Mouse (Mus musculus): ENCODE data around the gene Meis2. TPM values are rescaled to one million over a fixed set of nuclear protein-coding genes. Genes with fewer than 3 reads are reported as not detected.

The Meis2 gene
- polyA plus RNA-seq, 1 experiment from 2014 or later, result 71.7 TPM

DNA sequence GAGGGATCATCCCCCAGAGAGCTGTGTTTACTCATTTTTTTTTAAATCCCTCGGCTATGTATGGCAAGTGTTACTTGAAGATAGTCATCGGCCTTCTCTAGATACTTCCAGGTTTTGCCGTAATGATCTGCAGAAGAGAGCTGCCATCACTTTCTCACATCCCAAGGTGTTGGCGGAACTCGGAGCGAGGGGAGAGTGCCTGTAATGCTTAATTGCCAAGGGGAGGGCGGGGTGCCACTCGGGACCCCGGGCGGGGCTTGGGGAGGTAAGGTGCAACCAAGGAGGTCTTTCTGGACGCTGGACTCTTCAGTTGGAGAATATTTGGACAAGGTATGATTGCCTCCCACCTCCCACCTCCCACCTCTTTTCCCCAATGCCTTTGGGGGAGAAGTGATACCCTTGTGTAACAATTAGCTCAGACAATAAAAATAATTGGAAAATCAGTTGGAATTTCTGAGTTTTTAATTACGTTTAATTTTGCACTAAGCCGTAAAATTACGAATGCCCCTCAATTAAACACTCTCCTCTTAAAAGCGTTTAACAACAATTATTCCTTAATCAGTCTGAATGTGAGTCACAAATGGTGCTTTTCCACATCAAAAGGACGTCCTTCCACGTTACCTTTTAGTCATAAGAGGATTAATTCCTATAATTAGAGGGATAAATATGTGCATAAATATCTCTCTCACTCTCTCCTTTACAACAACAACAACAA is 9.2 kb upstream of the Meis2 start:
- Histone ChIP-seq H3K4me1 (peaks cover 20% of the 10 kb centered on the region; the same call in 1 of the 2 replicates), H3K9ac (no peak overlapping the region; the same call in 1 of the 2 replicates), H3K4me3 (peak overlapping the region; percentile 34; the same call in 1 of the 2 replicates), H3K9me3 (no peaks in the 10 kb centered on the region), H3K27ac (peak overlapping the region; percentile 26; the same call in 1 of the 2 replicates), H3K4me2 (replicated peaks) (peak overlapping the region; percentile 54), H3K36me3 (no peaks in the 10 kb centered on the region), H3K27me3 (peaks cover 22% of the 10 kb centered on the region; the same call in 1 of the 2 replicates)
- 6% methylated on average over 17 of the region's 17 CpGs for WGBS
- no peak for ATAC-seq (ENCODE audit: insufficient number of reproducible peaks, insufficient read depth, low FRiP score, low TSS enrichment)

DNA sequence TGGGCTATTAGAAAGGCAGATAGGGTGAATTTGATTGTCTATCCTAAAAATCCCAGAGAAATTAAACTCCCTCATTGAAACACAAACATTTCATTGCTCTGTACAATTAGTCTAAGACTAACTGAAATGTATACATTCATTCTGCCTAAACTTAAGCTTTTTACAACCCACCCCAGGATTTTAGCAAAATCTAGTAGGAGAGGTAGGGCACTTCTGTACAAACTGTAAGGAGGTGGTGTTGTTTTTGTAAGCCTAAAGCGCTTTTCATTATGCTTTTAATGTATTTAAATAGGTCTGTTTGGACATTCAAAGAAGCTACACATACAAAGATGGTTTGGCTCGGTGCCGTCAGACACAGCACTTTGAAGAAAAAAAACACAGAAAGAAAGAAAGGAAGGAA is 8.4 kb upstream of the Meis2 start:
- peaks cover 22% of the 10 kb centered on the region; the same call in 1 of the 2 replicates for H3K27me3 ChIP-seq
- H3K9ac ChIP-seq, result no peak overlapping the region
- no peaks in the 10 kb centered on the region for H3K9me3 ChIP-seq
- 12% methylated on average over 3 of the region's 3 CpGs for WGBS
- H3K4me2 ChIP-seq (replicated peaks), result peak overlapping the region; percentile 54
- H3K4me3 ChIP-seq, result no peak overlapping the region
- peaks cover 24% of the 10 kb centered on the region; the same call in 1 of the 2 replicates for H3K4me1 ChIP-seq
- no peaks in the 10 kb centered on the region for H3K36me3 ChIP-seq
- no peak for ATAC-seq (ENCODE audit: insufficient number of reproducible peaks, insufficient read depth, low FRiP score, low TSS enrichment)
- H3K27ac ChIP-seq, result peak overlapping the region; percentile 60; the same call in 1 of the 2 replicates

DNA sequence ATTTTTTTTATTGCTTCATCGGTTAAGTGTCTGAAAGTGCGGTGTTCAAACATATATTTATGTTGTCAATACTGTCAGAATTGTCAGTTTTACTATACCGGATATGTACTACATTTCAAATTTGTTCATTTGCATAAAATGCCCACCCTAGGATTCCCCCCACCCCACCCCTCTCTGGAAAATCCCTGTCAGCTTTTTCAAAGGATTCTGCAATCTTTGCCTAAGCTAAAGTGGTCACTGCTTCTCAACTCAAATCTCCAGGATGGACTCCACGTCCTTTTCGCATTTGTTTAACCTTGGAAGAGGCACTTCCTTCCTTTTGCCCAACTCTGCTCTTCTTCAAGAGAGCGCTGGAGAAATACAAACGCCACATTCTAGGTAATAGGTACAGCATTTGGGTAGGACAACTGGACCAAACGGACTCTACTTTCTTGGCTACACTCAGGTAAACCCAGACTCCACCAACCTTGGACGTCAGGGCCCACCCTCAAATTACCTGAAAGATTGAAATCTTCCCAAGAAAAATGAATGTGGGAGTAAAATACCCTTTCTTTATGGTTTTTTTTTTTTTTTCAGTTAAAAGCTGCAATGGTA is 7.8 kb upstream of the Meis2 start:
- Histone ChIP-seq H3K4me2 (replicated peaks) (peak overlapping the region; percentile 63; the same call in 1 of the 2 replicates), H3K4me3 (no peak overlapping the region), H3K4me1 (peaks cover 24% of the 10 kb centered on the region; the same call in 1 of the 2 replicates), H3K9ac (no peak overlapping the region), H3K9me3 (no peaks in the 10 kb centered on the region), H3K36me3 (no peaks in the 10 kb centered on the region), H3K27me3 (peaks cover 22% of the 10 kb centered on the region; the same call in 1 of the 2 replicates), H3K27ac (no peak overlapping the region)
- ATAC-seq (ENCODE audit: insufficient number of reproducible peaks, insufficient read depth, low FRiP score, low TSS enrichment), result no peak
- 16% methylated on average over 9 of the region's 9 CpGs for WGBS

DNA sequence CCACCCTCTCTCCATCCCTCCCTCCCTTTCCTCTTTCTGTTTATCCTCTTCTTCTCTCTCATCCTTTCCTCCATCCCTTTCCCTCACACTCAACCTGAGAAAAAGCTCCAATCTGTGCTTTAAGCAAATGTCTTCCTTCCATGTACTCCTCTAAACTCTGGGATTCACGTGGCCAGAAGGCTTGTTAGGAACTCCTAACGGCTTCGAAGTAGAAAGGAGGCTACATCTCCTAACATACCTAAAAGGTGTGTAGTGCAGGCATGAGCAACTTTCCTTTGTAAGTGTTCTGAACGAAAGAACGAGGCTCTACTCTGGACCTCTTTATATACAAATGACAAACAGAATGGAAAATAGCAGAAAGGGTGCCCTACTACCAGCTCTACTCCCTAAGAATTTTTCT is 7.1 kb upstream of the Meis2 start:
- Histone ChIP-seq H3K4me1 (peaks cover 24% of the 10 kb centered on the region; the same call in 1 of the 2 replicates), H3K27me3 (peaks cover 22% of the 10 kb centered on the region; the same call in 1 of the 2 replicates)

DNA sequence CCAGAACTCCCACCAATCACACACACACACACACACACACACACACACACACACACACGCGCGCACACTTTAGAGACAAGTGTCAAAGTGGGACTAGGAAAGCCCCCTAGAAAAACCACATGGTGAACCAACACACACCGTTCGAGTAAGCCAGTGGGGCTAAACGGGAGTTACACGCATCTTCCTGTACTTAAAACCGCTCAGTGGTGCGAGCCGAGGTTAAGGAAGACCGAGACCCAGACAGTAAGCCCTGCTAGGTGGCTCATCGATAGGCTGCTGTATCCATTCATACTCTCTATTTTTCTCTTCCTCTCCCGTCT is 6.6 kb upstream of the Meis2 start:
- Histone ChIP-seq H3K4me3 (peak overlapping the region; percentile 76), H3K4me1 (peaks cover 24% of the 10 kb centered on the region; the same call in 1 of the 2 replicates), H3K27me3 (peaks cover 21% of the 10 kb centered on the region; the same call in 1 of the 2 replicates), H3K27ac (peak overlapping the region; percentile 48), H3K9me3 (no peaks in the 10 kb centered on the region), H3K36me3 (no peaks in the 10 kb centered on the region), H3K9ac (peak overlapping the region; percentile 47), H3K4me2 (replicated peaks) (peak overlapping the region; percentile 63)
- no peak for ATAC-seq (ENCODE audit: insufficient number of reproducible peaks, insufficient read depth, low FRiP score, low TSS enrichment)
- 2% methylated on average over 13 of the region's 13 CpGs for whole genome bisulfite sequencing

More for the DNA sequence above, 7.1 kb upstream of the Meis2 start:
- no peaks in the 10 kb centered on the region for H3K36me3 ChIP-seq
- no peaks in the 10 kb centered on the region for H3K9me3 ChIP-seq
- peak overlapping the region; percentile 48; the same call in 1 of the 2 replicates for H3K27ac ChIP-seq
- H3K4me3 ChIP-seq, result peak overlapping the region; percentile 76
- peak overlapping the region; percentile 47 for H3K9ac ChIP-seq
- ATAC-seq (ENCODE audit: insufficient number of reproducible peaks, insufficient read depth, low FRiP score, low TSS enrichment), result no peak
- H3K4me2 ChIP-seq (replicated peaks), result peak overlapping the region; percentile 63
- WGBS, result 6% methylated on average over 5 of the region's 5 CpGs

DNA sequence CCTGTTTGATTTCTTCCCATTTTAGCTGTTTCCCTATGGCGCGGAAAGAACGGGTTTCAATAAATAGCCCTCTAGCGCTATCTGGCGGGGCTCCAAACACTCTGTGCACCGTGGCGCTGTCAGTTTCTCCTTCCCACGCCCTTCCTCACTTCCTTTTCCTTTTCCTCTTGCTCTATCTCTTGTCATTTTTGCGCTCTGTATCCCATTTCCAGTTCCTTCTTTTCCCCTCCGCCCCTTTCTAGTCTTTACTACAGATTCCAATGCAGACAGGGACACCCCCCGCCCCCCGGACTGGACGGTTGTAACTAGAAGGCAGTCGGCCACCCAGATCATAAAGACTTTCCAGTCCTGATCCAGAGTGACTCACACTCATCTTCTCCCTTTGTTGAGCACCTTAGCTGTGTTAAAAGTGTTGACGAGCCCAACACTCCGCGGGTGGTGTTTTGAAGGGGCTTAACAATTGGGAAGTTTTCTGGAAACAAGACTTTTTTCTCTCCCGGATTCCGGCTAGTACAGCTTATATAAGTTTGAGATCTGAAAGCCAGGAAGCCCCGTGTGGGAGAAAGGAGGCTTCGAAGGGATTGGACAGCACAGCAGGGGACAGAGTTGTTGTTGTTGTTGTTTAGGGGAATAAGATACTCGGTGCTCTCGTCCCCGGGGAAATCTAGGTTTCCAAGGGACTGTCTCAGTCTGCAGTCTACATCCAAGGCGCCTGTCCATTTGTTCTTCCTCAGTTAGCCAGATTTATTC is 6.1 kb upstream of the Meis2 start:
- Histone ChIP-seq H3K27me3 (peaks cover 16% of the 10 kb centered on the region; the same call in 1 of the 2 replicates), H3K9me3 (no peaks in the 10 kb centered on the region), H3K27ac (peak overlapping the region; percentile 48), H3K9ac (peak overlapping the region; percentile 47), H3K4me3 (peak overlapping the region; percentile 76), H3K36me3 (no peaks in the 10 kb centered on the region), H3K4me2 (replicated peaks) (peak overlapping the region; percentile 63), H3K4me1 (peaks cover 24% of the 10 kb centered on the region; the same call in 1 of the 2 replicates)
- no peak for ATAC-seq (ENCODE audit: insufficient number of reproducible peaks, insufficient read depth, low FRiP score, low TSS enrichment)
- 2% methylated on average over 25 of the region's 25 CpGs for WGBS

DNA sequence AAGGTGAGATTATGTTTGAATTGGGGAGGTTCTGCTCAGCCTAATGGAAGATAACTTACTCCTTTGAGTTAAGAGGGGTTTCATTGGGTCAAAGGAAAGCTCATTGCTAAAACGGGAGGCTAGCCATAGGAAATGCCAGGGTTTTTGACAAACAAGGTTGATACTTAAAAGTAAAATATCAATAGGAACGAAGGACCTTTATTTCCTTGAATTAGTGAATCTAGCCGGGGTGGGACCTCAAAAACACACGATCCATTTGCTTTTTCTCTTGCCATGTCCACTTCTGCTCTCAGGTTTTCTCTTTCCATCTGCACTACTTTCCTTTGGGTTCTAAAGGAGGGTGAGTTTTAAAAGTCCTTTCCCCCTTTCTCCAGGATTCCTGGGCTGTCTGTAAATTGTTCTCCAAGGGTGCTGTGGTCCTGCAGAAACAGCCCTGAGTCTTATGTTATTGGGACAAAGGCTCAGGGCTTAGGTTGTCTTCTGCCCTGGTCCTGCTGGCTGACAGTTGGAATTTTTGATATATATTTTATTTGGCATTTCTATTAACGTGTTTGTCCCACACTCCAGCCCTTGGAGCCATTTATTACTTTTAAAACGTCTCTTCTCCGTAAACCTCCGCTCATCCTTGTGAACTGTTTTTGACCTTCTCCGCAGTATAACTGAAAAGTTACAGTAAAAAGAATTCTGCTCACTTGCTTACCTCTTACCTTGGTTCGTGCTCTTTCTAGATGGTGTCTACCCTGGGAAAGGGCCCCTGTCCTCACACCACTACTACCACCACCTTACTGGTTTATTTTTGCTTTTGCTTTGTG is 5.2 kb upstream of the Meis2 start:
- peak overlapping the region; percentile 12 for H3K9ac ChIP-seq
- H3K27me3 ChIP-seq, result peaks cover 15% of the 10 kb centered on the region; the same call in 1 of the 2 replicates
- 11% methylated on average over 10 of the region's 10 CpGs for WGBS
- no peak for ATAC-seq (ENCODE audit: insufficient number of reproducible peaks, insufficient read depth, low FRiP score, low TSS enrichment)
- H3K4me3 ChIP-seq, result peak overlapping the region; percentile 76
- H3K4me1 ChIP-seq, result peaks cover 23% of the 10 kb centered on the region; the same call in 1 of the 2 replicates
- no peaks in the 10 kb centered on the region for H3K36me3 ChIP-seq
- H3K27ac ChIP-seq, result peak overlapping the region; percentile 42; the same call in 1 of the 2 replicates
- H3K4me2 ChIP-seq (replicated peaks), result peak overlapping the region; percentile 63
- H3K9me3 ChIP-seq, result no peaks in the 10 kb centered on the region

DNA sequence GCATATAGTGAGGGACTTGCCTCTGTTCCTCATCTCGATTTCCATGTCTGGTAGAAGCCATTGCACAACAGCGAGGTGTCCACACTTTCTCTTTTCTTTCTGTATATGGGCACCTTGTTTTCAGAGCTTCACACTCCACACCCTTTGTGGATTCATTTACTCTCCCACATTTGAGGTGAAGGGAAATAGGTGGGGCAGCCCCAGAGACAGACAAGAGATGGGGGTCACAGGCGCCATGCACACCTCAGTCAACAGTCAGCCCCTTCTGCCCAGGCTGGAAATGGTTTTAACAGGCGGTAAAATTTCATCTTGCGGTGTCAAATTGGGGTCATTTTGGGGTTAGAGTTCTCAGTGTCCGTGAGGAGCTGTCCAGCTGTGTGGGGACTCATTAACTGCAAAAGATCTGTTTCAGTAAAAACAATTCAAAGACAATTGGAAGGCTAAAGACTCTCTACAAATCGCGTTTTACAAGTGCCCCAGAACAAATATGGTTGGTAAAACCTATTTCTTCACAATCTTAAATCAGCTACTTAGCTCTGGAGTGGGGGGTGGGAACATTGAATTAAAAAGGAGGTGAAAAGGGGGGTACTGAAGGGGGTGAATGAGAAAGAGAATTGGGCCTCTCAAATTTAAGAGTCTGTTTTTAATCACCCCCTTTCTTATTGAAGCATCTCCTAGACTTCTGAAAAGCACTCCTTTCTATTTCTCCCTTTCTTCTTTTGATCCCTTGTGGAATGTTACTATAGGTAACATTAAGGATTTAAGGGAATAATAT is 4.0 kb upstream of the Meis2 start:
- peak overlapping the region; percentile 97 for H3K27ac ChIP-seq

DNA sequence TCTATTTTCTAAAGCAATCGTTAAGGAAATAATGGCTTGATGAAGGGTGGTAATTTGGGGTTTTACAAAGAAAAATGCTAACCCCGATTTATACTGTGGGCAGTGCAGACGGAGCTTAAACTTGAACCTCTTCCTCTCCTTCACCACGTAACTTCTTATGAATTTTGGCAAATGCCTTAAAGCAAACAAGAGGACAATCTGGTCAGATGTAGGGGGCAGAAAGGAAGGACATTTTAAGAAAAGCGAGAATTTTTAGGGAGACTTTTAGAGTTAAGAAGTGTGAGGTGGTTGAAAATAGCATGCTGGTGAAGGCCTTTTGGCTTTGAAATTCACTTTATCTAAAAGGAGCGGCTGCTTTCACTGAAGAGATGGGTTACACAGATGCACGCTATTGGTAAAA is 3.3 kb upstream of the Meis2 start:
- Histone ChIP-seq H3K9ac (peak overlapping the region; percentile 93), H3K27ac (peak overlapping the region; percentile 97), H3K4me1 (peaks cover 17% of the 10 kb centered on the region; the same call in 1 of the 2 replicates), H3K36me3 (no peaks in the 10 kb centered on the region), H3K27me3 (peaks cover 10% of the 10 kb centered on the region; the same call in 1 of the 2 replicates), H3K4me2 (replicated peaks) (peak overlapping the region; percentile 63), H3K4me3 (peak overlapping the region; percentile 76), H3K9me3 (no peaks in the 10 kb centered on the region)
- WGBS, result 9% methylated on average over 7 of the region's 7 CpGs
- no peak for ATAC-seq (ENCODE audit: insufficient number of reproducible peaks, insufficient read depth, low FRiP score, low TSS enrichment)

More for the DNA sequence above, 4.0 kb upstream of the Meis2 start:
- no peak for ATAC-seq (ENCODE audit: insufficient number of reproducible peaks, insufficient read depth, low FRiP score, low TSS enrichment)
- no peaks in the 10 kb centered on the region for H3K9me3 ChIP-seq
- peak overlapping the region; percentile 63 for H3K4me2 ChIP-seq (replicated peaks)
- WGBS, result 4% methylated on average over 8 of the region's 8 CpGs
- H3K4me3 ChIP-seq, result peak overlapping the region; percentile 76
- H3K9ac ChIP-seq, result peak overlapping the region; percentile 93
- H3K27me3 ChIP-seq, result peaks cover 15% of the 10 kb centered on the region; the same call in 1 of the 2 replicates
- H3K4me1 ChIP-seq, result peaks cover 17% of the 10 kb centered on the region; the same call in 1 of the 2 replicates
- no peaks in the 10 kb centered on the region for H3K36me3 ChIP-seq

DNA sequence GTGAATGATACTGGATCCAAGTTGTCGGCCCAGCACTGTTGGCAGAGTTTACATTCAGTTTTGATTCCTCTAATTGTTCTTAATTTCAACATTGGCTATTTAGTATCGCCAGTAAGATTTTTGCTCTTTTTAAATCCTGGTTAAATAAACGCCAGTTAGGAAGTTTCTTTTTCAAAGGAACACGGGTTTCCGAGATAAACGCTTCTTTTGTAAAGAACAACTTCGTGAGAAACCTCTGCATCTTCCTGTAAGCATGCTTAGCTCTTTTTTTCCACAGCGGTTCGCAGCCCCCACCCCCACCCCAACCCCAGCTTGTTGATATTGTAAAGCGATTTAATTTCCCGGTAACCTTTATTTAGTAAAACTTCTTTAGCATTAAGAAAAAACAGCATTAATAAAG is 2.8 kb upstream of the Meis2 start:
- Histone ChIP-seq H3K4me2 (replicated peaks) (peak overlapping the region; percentile 63), H3K27ac (peak overlapping the region; percentile 97), H3K27me3 (peaks cover 10% of the 10 kb centered on the region; the same call in 1 of the 2 replicates), H3K4me3 (peak overlapping the region; percentile 76), H3K9ac (peak overlapping the region; percentile 93), H3K4me1 (peaks cover 17% of the 10 kb centered on the region; the same call in 1 of the 2 replicates), H3K9me3 (no peaks in the 10 kb centered on the region), H3K36me3 (no peaks in the 10 kb centered on the region)
- no peak for ATAC-seq (ENCODE audit: insufficient number of reproducible peaks, insufficient read depth, low FRiP score, low TSS enrichment)
- WGBS, result 2% methylated on average over 11 of the region's 11 CpGs

Data from embryonic facial prominence, embryonic 12.5 days (tissue).